Mouse (Mus musculus): ENCODE data around the gene Ydjc. TPM values are rescaled to one million over a fixed set of nuclear protein-coding genes. Genes with fewer than 3 reads are reported as not detected.

Gene Ydjc
- polyA plus RNA-seq (2012; rRNA removed), result 3.8 and 5.3 TPM in 2 replicates

GRCm38 (mm10) chr16:17144339-17144738 lies at the start of gene Ydjc:
Gene Ydjc, plus strand, starts transcription at chr16:17144621.
- no peak for DNase-seq (ENCODE audit: low read depth)

GRCm38 (mm10) chr16:17096938-17097337 lies 47.5 kb upstream of the Ydjc start:
- no peak for DNase-seq (ENCODE audit: low read depth)

DNA sequence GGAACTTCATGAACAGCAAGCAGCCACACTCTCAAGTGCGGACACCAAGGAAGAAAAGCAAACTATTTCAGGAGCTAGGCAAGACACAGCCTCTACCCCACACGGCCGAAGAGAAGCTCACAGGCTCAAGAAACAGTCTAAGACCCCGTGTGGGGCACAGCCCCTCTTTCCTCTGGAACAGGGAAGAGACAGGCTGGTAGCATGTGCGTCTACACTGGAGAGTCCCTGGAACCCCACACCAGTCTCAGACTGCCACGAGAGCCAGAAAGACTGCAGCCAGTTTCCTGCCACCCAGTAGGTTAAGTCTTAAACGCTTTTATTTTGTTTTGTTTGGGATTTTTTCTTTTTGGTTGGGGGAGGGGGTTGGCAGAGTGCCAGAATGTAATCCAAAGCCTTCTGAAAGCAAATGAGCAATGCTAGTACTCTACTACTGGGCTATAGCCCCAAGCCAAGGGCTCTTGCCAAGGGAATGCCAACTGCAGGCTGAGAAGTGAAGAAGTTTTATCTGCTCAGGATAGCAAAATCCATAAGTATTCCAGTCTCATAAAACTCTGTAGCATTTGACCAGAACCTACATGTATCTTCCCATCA lies 41.7 kb upstream of the Ydjc start:
- DNase-seq (ENCODE audit: low read depth), result no peak

- no peak for DNase-seq (ENCODE audit: low read depth)
Measured at GRCm38 (mm10) chr16:17104600-17104999, 39.8 kb upstream of the Ydjc start.

- DNase-seq (ENCODE audit: low read depth), result peak; percentile 34
Measured at GRCm38 (mm10) chr16:17110771-17111743, 33.4 kb upstream of the Ydjc start, which contains the start of gene Ppil2. Gene Ppil2, minus strand, starts transcription at chr16:17111257.

- no peak for DNase-seq (ENCODE audit: low read depth)
Measured at GRCm38 (mm10) chr16:17117309-17117799, 27.1 kb upstream of the Ydjc start.

- no peak for DNase-seq (ENCODE audit: low read depth)
Measured at GRCm38 (mm10) chr16:17121569-17121968, 22.9 kb upstream of the Ydjc start.

DNA sequence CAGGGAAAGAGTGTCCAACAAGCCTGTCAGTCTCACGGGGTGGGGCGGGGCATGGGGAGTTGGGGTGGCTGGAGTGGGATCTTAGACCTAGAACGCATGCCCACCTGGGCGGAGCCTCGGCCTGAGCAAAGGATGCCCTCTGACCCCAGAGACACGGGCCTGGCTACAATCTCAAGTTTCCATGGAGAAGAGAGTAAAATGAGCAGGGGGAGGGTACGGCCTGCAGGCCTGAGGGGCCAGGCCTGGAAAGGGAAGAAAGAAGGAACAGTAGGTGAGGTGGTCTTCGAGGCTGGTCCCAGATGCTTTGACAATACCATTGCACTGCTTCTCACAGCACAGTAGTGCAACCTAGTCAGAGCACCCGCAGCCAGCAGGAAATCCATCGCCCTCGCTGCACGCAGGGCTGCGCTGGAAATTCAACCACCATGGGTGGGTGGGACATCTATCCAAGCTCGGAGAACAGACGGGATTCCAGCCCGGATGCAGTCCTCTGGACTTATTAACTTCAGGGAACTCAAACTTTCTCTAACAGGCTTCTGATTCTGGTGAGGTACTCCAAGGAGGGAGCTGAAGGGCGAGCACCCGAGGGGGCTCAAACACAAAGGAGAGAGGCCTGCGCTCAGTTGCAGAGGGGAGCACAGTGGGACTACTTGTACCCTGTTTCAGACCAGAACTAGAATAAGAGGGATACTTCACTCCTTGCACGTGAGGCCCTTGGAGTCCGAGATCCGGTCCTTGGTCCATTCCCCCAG lies 20.1 kb upstream of the Ydjc start:
- no peak for DNase-seq (ENCODE audit: low read depth)

- DNase-seq (ENCODE audit: low read depth), result no peak
Measured at GRCm38 (mm10) chr16:17124871-17125520, 19.4 kb upstream of the Ydjc start, which contains the start of gene 2610318N02Rik. Gene 2610318N02Rik, minus strand, starts transcription at chr16:17125167.

GRCm38 (mm10) chr16:17127292-17127691 lies 17.1 kb upstream of the Ydjc start:
- no peak for DNase-seq (ENCODE audit: low read depth)

DNA sequence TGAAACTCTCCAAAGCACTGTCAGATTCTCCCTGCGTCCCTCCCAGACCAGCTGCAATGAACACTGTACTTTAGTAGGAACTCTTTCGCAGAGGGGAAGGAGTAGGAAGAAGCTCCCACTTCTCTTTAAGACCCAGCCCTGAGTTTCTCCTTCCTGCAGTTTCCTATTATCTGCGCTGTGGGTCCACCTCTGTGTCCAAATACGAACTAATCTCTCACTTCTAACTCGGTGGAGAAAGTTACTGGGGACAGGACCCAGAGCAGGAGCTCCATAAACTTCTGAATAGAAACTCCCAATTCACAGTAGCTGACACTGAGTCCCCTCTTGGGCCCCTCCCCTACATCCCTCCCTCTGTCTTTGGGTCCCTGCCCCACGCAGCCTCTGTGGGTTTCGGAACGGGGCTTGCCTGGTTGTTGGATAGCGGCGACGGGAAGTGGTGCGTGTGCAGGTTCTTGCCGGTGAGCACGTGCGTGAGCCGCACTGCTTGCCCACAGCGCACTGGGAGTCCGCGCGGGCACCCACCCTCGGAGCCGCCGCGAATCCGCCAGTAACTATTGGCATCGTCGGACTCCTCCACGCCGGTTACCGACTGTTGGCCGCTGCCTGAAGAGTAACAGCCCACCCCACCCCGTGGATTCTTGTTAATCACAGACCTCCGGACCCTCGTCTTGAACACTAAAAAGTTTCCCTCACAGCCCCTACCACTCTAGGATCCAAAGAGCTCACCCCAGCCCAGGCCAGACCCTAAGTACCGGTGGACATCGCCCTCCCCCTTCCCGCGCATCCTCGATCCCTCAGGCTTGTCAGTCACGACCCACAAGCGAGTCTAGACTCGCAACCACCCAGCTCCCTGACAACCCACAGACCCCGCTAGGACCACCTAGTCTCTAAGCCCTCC lies 13.0 kb upstream of the Ydjc start:
- DNase-seq (ENCODE audit: low read depth), result no peak

DNA sequence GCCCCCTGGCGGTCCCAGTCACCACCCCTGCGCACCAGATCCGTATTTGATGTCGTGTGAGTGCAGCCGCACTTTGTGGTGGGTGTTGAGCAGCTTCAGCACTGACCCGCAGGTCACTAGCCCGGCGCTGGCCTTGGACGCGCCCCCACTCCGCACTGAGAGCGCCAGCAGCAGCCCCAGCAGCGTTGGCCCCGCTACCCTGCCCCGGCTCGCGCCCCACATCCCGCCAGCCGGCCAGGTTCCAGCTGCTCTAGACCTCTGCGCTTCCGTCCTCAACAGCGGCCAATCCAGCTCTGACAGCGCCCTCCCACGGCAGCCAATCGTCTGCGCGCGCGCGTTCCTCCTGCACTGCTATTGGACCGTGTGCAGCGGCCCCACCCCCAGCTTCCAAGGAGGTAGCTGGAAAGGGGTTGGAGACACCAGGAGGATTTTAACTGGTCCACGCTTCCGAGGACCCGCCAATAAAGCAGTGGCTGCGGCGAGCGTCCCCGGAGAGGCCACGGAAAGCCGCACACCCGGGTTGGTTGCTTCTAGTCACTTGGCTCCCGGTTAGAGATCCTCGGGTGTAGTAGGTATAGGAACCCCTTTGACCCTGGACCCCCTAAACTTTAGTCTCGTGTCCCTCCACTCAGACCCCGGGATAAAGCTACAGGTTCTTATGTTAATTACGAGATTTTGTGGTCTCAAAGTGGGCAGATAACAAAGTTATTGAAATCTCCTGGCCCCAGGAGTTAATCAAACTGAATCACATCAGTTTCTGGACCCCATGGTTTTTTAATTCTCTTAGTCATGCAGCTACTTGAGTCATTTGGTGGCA lies 12.1 kb upstream of the Ydjc start, which contains the start of gene Sdf2l1:
Gene Sdf2l1 (minus strand): TSS at position 295 of the 817 bp plus-strand sequence.
- peak; percentile 50 for DNase-seq (ENCODE audit: low read depth)

GRCm38 (mm10) chr16:17132906-17133200 lies 11.6 kb upstream of the Ydjc start:
- DNase-seq (ENCODE audit: low read depth), result no peak

DNA sequence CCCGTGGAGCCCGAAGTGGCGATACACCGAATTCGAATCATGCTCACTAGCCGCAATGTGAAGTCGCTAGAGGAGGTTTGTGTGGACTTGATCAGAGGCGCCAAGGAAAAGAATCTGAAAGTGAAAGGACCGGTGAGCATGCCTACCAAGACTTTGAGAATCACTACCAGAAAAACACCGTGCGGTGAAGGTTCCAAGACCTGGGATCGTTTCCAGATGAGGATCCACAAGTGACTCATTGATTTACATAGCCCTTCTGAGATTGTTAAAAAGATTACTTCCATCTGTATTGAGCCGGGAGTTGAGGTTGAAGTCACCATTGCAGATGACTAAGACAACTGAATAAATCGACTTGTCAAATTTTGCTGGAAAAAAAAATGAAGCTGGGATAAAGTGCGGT lies 7.1 kb upstream of the Ydjc start:
- no peak for DNase-seq (ENCODE audit: low read depth)

- DNase-seq (ENCODE audit: low read depth), result no peak
Measured at GRCm38 (mm10) chr16:17146772-17147235, 2.4 kb downstream of the Ydjc start, which contains the start of gene Ccdc116. Gene Ccdc116, minus strand, starts transcription at chr16:17147229.

GRCm38 (mm10) chr16:17147391-17147929 lies 3.0 kb downstream of the Ydjc start:
- no peak for DNase-seq (ENCODE audit: low read depth)

DNA sequence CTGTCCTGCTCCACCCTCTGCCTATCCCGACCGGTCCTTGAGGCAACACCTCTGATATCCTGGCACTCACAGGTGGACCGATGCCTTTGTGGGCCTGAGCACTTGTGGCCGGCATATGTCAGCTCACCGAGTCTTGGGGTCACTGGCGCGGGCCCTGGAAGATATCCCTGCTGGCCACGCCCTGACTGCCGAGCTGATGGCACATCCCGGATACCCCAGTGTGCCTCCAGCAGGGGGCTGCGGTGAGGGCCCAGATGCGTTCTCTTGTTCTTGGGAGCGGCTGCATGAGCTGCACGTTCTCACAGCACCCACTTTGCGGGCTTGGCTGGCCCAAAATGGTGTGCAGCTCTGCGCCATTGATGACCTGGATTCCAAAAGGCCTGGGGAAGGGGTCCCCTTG lies 3.7 kb downstream of the Ydjc start:
- no peak for DNase-seq (ENCODE audit: low read depth)

GRCm38 (mm10) chr16:17150520-17151258 lies 6.3 kb downstream of the Ydjc start:
- DNase-seq (ENCODE audit: low read depth), result no peak

Measured in gonadal fat pad, adult 2 months (tissue).